Mouse (Mus musculus) lung, postnatal 36 days (tissue): ENCODE data around the gene Nfx1.

ENCODE experiments used
- DNase-seq: peaks from one replicate; pipeline ENCODE4 v3.0.0; 2022; ENCODE audit warnings: mixed read lengths

The Nfx1 gene

GRCm38 (mm10) chr4:40976651-40977050, 5.9 kb downstream of the Nfx1 start:
- no peak for DNase-seq

- no peak for DNase-seq
Observed at GRCm38 (mm10) chr4:40979430-40979829, 8.7 kb downstream of the Nfx1 start.

- DNase-seq = no peak
Observed at GRCm38 (mm10) chr4:40982486-40982885, 11.8 kb downstream of the Nfx1 start.

- DNase-seq = peak; percentile 9
Observed at GRCm38 (mm10) chr4:40983686-40984085, 13.0 kb downstream of the Nfx1 start.

- no peak for DNase-seq
Observed at GRCm38 (mm10) chr4:40989633-40990032, 18.9 kb downstream of the Nfx1 start.

GRCm38 (mm10) chr4:40996302-40996701, 25.6 kb downstream of the Nfx1 start:
- DNase-seq = no peak

- DNase-seq = no peak
Observed at GRCm38 (mm10) chr4:40997916-40998315, 27.2 kb downstream of the Nfx1 start.

GRCm38 (mm10) chr4:41000271-41000670, 29.6 kb downstream of the Nfx1 start:
- no peak for DNase-seq

- peak; percentile 23 for DNase-seq
Observed at GRCm38 (mm10) chr4:41000842-41001639, 30.3 kb downstream of the Nfx1 start.

GRCm38 (mm10) chr4:41013351-41013750, 42.6 kb downstream of the Nfx1 start:
- DNase-seq = no peak

- DNase-seq = no peak
Observed at GRCm38 (mm10) chr4:41015798-41016197, 45.1 kb downstream of the Nfx1 start.

- no peak for DNase-seq
Observed at GRCm38 (mm10) chr4:41021094-41021493, 50.4 kb downstream of the Nfx1 start.

- DNase-seq = no peak
Observed at GRCm38 (mm10) chr4:41026086-41026787, 55.5 kb downstream of the Nfx1 start.

- DNase-seq = no peak
Observed at GRCm38 (mm10) chr4:41027872-41028271, 57.2 kb downstream of the Nfx1 start.

GRCm38 (mm10) chr4:41028272-41028671, 57.6 kb downstream of the Nfx1 start:
- DNase-seq = no peak

- no peak for DNase-seq
Observed at GRCm38 (mm10) chr4:41029372-41029771, 58.7 kb downstream of the Nfx1 start.

GRCm38 (mm10) chr4:41031242-41031641, 60.5 kb downstream of the Nfx1 start:
- no peak for DNase-seq

- DNase-seq = no peak
Observed at GRCm38 (mm10) chr4:41037942-41038341, 67.2 kb downstream of the Nfx1 start.

- no peak for DNase-seq
Observed at GRCm38 (mm10) chr4:41040983-41041382, 70.3 kb downstream of the Nfx1 start.

GRCm38 (mm10) chr4:41042880-41043279, 72.2 kb downstream of the Nfx1 start:
- no peak for DNase-seq

GRCm38 (mm10) chr4:41043961-41044360, 73.3 kb downstream of the Nfx1 start:
- no peak for DNase-seq

GRCm38 (mm10) chr4:41045288-41045687, 74.6 kb downstream of the Nfx1 start:
- DNase-seq = no peak

GRCm38 (mm10) chr4:41046254-41046795, 75.6 kb downstream of the Nfx1 start:
- no peak for DNase-seq
